Mouse (Mus musculus): ENCODE data around the gene Eif3d.

GRCm38 (mm10) chr15:77930986-77931688 is 39.5 kb downstream of the Eif3d start:
- no peak for TF ChIP-seq CEBPB (IDR thresholded peaks at IDR 0.05; ENCODE audit: insufficient read depth, poor library complexity, severe bottlenecking)
- no peak for TF ChIP-seq MYOD1 (IDR thresholded peaks at IDR 0.05; ENCODE audit: control insufficient read depth in 1 of 3, insufficient read length in 2 of 3, low read depth in 2 of 3)
- no peak for TF ChIP-seq MAX (IDR thresholded peaks at IDR 0.05; ENCODE audit: low read depth)
- TF ChIP-seq POLR2A (IDR thresholded peaks at IDR 0.05; ENCODE audit: insufficient read length, low read depth), result no peak
- TF ChIP-seq REST (IDR thresholded peaks at IDR 0.05; ENCODE audit: insufficient read depth, insufficient read length), result no peak

All from myocyte (in vitro differentiated cells).